9 mouse cellular contexts compared by ENCODE assay signal in the genomic region with DNA sequence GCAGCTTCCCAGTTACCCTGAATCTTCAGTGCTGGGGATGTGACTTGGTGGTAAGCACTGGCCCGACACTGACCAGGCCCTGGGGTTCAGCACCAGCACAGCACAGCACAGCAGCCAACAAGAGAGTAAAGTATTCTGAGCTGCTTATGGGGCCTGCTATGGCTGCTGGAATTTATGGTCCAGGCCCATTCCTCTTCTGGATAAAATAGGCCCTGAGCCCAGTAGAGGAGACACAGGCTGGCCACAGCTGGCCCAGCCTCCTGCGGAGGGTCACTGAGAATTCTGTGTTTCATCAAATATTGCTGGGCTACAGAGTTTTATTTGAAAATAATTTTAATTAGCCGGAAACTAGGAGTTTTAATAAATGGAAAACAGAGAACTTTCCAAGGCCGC. TPM values are rescaled to one million over a fixed set of nuclear protein-coding genes. Genes with fewer than 3 reads are reported as not detected.
DNase-seq lines count a peak whose midpoint lies in the region; TF ChIP-seq lines count a peak whose summit lies in the region.
"Had no signal": no experiment of that assay in that cellular context is flagged by ENCODE, and none has a peak within 500 bp of the region (broad histone marks: within the 10 kb centered on the region; RNA-seq: fewer than 3 reads in every experiment).

No protein-coding gene starts in this region.

- intact Hi-C loops in gastrocnemius, adult 2 months (cut with DNase I) = no loop called here

- H3K36me3 ChIP-seq in myocyte (ENCODE audit: control insufficient read depth, insufficient read depth) = peaks cover 4% of the 10 kb centered on the region

- TF ChIP-seq CTCF in gastrocnemius, adult 2 months (IDR thresholded peaks at IDR 0.05) = no peak

- H3K27ac ChIP-seq in gastrocnemius, adult 2 months = peak overlapping the region; percentile 87

- no peak for TF ChIP-seq POLR2A in myocyte (IDR thresholded peaks at IDR 0.05; ENCODE audit: insufficient read length, low read depth)

- H3K4me3 ChIP-seq in gastrocnemius, adult 2 months = no peak overlapping the region
- no peak overlapping the region for H3K4me3 ChIP-seq in myocyte

- no peak for DNase-seq in gastrocnemius, adult 2 months
- no peak for DNase-seq in gastrocnemius, adult 18-20 months (ENCODE audit: low spot score)
- peak; percentile 2 for DNase-seq in right cerebral cortex, postnatal 25 days
- no peak for DNase-seq in right cerebral cortex, postnatal 4 days
- peak; percentile 39 for DNase-seq in heart, postnatal 4 days
- DNase-seq in cerebellum, postnatal 36 days = no peak
- DNase-seq in natural killer cell, adult 2 months (ENCODE audit: low spot score in 2 of 2) = no peak
- DNase-seq: cerebellum, postnatal 14 days had no signal

- H3K27me3 ChIP-seq in myocyte (ENCODE audit: control insufficient read depth, insufficient read depth, insufficient read length) = no peaks in the 10 kb centered on the region

- H3ac ChIP-seq in myocyte (ENCODE audit: control insufficient read depth, insufficient read length) = no peak overlapping the region

- H3K79me2 ChIP-seq in myocyte (ENCODE audit: control insufficient read depth, insufficient read depth) = peaks cover 16% of the 10 kb centered on the region

- peak overlapping the region; percentile 59 for H3K4me2 ChIP-seq in myocyte (ENCODE audit: low read depth)

TF ChIP-seq in myocyte, 11 proteins besides CTCF, POLR2A, EP300 and RAD21:
- TF ChIP-seq MAX (IDR thresholded peaks at IDR 0.05; ENCODE audit: low read depth) = no peak
- no peak for TF ChIP-seq SRF (IDR thresholded peaks at IDR 0.05; ENCODE audit: control insufficient read depth, insufficient read length, low read depth)
- no peak for TF ChIP-seq POLR2AphosphoS2 (IDR thresholded peaks at IDR 0.05; ENCODE audit: insufficient read length, low read depth)
- no peak for TF ChIP-seq MYOG (IDR thresholded peaks at IDR 0.05; ENCODE audit: control insufficient read depth in 1 of 3, insufficient read depth in 1 of 3, insufficient read length in 2 of 3, low read depth in 2 of 3)
- TF ChIP-seq REST (IDR thresholded peaks at IDR 0.05; ENCODE audit: insufficient read depth, insufficient read length) = no peak
- no peak for TF ChIP-seq TCF3 (IDR thresholded peaks at IDR 0.05; ENCODE audit: insufficient read length, low read depth)
- TF ChIP-seq CEBPB (IDR thresholded peaks at IDR 0.05; ENCODE audit: insufficient read depth, poor library complexity, severe bottlenecking) = no peak
- TF ChIP-seq USF1 (IDR thresholded peaks at IDR 0.05; ENCODE audit: low read depth) = no peak
- TF ChIP-seq MYOD1 (IDR thresholded peaks at IDR 0.05; ENCODE audit: control insufficient read depth in 1 of 3, insufficient read length in 2 of 3, low read depth in 2 of 3) = no peak
- no peak for TF ChIP-seq TCF12 (IDR thresholded peaks at IDR 0.05; ENCODE audit: insufficient read depth, poor library complexity, severe bottlenecking)
- no peak for TF ChIP-seq E2F4 (IDR thresholded peaks at IDR 0.05; ENCODE audit: insufficient read depth)

RNA-seq across cellular contexts. Expression of a gene that starts 7.8 kb away (rescaled TPM):
- total RNA-seq in gastrocnemius, adult 2 months (2021) = 10 to 100 TPM in 1 of 2 experiments, 1 to 10 TPM in 1; 9.7 to 10.1 TPM
- 10 to 100 TPM in 1 of 2 experiments, 1 to 10 TPM in 1; 7.4 to 10.8 TPM for total RNA-seq in gastrocnemius, adult 18-20 months (2021)
- 10 to 100 TPM; 37.0 to 41.0 TPM for total RNA-seq in heart, postnatal 4 days (2021)
- polyA plus RNA-seq in myocyte (2012; fragmentation: generic; extraction: Trizol) = 45.9 TPM

Comparison
In these comparisons a context has a peak if more than half of its experiments do, and no peak if none do; other contexts are left out.
1. DNase-seq: peak in right cerebral cortex, postnatal 25 days (single experiment) and heart, postnatal 4 days (single experiment); none in gastrocnemius, adult 2 months (single experiment), gastrocnemius, adult 18-20 months (single experiment), right cerebral cortex, postnatal 4 days (single experiment), cerebellum, postnatal 36 days (0 of 2) and natural killer cell, adult 2 months (0 of 2).